Mouse (Mus musculus): ENCODE measurements around the gene Fam192a.

The Fam192a gene

DNA sequence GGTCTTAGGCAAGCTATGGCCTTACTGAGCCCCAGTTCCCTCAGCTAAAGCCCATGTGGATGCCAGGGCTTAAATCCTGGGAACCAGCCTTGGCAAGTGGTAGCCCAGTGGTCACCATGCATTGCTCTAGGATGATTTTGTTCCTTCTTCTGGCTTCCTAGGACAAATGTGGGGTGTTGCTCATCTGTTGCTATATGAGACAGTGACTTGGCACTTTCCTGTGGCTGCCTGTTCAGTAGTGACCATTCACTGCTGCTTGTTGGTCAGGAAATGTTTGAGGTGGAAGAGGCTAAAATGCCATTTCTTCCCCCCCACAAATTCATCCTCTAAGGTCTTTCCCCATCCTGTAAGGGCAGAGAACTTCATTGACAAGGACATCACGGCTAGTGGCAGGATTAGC lies 32.4 kb downstream of the Fam192a start:
- no peak for DNase-seq

DNA sequence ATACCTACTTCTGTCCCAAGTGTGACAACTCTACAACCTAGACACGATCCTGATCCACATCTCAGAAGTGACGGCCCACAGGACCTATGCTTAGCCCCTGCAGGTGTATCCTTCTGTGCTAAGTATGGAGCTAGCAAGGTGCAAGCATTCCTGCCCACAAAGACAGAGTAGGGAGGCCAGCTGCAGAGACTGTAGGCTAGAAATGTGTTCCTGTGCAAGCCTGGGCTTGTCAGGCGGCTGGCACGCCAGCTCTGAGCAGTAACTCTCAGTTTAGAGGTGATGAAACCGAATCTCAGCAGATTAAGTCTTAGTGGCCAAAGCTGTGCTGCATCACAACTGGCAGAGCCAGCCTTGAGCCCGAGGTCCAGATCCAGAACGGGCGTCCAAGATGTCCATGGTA lies 33.7 kb downstream of the Fam192a start:
- DNase-seq = no peak

DNA sequence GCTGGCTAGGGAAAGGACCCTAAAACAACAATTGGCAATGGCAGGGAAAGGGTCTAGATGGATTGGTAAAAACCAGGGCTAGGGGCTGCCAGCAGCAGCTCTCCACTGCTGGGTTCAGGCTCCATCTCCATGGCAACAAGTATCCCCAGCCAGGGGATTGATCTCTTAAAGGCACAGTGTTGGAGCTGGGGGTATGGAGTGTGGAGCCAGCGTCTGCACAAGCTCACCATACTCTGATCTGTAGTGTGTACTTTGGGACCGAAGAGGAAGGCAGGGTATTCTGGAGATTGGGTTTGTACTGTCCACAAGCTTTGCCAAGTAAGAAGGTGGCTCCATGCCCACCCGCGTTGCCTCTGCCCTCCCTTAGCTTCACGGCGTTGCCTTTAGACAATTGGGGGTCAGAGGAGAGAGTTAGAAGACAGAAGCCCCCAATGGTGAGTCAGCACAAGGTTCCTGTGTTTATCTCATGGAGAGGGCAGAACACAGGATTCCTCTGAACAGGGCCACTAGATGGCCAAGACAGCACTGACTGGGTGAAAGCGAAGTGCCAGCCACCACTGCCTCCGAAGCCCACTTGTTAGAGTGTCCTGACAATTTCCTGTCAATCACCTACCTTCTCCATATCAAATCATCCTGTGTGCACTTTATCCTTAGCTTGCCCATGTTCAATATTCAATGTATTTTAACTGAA lies 34.5 kb downstream of the Fam192a start:
- DNase-seq = no peak

DNA sequence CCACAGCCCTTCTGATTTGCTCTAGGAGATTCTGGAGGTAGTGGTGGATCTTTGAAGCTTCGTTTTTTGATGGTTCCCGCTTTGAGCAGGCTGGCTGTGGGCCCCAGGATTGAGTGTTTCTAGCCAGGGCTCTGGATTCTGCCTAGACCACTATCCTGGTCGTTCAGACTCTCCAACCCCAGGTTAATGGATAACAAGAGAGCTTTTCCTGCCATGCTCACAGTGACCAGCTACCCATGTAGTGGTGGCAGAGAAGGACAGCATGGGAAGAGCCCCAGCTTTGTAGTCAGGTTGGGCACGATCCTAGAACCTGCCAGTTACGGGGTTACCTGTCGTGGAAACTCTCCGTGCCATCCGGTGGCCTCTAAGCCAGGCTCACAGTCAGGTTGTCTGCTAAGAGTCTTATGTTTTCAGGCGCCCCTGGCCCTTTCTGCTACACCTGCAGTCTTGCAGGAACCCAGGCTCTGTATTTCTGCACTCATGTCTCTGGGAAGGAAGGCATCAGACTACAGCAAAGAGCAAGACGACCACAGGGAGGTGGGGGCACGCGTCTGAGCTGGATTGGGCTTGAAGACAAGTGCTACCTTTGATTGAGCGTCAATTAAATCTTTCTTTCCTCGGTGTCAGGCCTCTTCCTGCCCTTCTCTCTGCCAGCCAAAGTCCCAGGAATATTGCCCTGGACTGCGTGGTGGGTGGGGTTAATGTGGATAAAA lies 35.2 kb downstream of the Fam192a start:
- DNase-seq = no peak

DNA sequence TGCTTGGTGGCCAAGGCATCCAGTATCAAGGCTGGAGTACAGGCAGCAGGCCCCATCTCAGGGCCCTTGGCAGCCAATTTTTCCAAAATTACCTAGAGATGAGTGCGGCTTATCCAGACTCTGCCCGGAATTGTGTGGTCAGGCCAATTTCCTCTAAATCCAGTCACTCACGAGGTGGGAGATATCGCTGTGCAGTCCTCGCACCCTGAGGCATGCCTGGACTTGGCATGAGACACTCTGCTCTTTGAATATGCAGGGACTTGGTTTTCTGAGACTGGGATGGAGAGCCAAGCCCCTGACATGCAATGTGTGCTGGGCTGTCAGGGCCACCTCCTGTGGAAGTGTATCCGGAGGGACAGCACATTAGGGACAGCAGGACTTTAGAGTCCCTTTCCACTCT lies 35.8 kb downstream of the Fam192a start:
- no peak for DNase-seq

DNA sequence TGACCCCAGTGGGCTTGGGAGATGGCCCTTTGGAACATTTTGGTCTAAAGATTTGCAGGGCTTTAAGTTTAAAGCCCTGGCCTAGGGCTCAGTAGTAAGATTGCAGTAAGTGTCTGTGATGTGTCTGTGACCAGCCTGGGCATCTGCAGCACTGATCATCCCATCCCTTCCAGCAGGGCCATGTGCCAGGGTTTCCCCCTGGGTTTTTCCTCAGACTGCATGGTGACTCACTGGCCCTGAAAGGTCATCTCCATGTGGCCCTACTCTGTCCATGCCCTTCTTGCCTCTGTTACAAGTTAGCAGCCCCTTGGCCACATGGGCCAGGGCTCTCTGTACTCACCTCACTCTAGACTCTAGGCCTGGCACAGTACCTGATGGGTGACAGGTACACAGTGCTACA lies 37.4 kb downstream of the Fam192a start:
- no peak for DNase-seq

DNA sequence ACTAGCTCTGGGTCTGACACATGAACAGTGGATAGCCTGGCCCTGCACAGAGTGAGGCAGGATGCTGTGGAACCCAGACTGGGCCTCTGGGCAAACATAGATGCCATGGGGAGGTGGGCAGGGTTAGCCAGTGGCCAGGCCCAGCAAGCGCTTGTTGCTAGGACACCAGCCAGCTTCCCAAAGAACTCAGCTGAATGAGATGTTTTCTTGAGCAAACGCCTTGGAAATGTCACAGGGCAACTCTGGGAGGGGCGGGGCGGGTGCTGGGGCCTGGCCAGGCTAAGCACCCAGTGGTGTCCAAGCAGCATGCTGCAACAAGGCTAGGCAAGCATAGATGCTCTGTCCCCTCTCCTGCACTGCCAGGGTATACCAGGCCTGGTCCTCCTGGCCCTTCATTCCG lies 40.5 kb downstream of the Fam192a start:
- DNase-seq = no peak

DNA sequence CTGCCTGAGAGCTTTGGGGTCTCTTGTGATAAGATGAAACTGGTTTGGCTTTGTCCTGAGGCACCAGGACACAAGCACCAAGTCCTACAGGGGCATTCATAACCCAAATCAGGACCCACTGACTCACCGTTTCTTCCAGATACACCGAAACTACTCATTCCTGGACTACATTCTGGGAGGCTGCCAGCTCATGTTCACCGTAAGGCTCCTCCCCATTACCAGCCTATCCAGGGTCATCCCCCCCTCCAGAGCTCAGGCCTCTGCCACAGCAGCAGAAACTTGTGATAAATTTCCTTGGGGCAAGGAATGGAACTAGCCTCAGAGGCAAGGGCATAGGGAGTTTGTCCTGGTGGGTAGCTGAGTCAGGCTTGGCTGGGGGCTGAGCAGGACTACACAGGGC lies 44.5 kb downstream of the Fam192a start:
- DNase-seq = no peak

DNA sequence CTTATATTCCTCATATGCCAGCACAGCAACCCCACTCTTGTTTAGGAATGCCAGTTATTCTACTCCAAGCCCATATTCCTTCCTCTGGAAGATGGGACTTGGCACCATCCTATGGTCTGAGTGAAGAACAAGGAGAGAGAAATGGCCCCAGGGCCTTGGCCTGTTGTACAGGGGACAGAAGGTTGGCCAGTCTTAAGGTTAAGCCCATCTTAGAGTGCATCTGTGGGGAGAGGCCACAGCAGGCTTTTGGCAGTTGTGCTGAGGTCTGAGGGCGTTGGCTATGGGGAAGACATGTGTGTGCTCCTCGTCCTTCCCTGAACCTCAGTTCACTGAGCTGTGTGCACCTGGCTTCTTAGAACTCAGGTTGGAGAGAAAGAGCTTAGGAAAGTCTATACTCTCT lies 49.1 kb downstream of the Fam192a start:
- DNase-seq = no peak

DNA sequence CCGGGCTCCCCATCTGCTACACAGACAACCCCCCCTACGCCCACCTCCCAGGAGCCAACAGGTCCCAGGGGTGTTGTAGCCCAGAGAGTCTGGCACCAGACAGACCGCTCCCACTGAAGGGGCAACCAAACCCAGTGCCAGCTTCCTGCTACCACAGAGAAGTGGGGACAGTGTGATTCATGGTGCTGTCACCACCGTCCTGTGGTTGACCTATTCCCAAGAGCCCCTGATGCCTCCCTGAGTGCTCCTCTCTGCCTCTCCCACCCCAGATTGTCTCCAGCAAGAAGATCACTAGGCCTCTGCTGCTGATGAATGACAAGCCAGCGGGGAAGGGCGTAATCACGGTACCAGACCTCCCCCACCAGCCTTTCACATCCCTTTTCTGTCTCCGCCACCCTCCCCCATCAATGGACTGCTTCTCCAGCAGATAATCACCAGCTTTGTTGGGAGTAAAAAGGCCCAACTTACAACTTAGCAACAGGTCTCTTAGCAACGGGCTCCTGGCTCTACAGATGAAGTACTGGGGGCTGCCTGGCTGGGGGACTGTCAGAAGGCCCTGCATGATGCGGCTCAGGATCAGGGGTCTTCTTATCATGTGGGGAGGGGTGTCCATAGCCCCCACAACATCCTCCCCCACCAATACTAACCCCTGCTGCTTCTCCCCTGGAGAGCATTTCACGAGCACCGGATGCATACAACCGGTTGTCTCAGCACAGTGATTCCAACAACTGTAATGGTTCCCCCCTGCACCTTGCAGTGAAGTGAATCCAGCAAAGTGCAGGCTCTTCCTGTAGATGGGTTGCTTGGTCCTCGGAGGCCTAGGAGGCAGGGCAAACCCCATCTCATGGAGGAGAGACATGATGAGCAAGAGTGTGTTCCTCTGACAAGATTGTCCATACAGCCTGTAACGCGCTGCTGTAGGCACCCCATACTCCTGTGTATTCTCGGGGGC lies 50.0 kb downstream of the Fam192a start:
- DNase-seq = no peak

DNA sequence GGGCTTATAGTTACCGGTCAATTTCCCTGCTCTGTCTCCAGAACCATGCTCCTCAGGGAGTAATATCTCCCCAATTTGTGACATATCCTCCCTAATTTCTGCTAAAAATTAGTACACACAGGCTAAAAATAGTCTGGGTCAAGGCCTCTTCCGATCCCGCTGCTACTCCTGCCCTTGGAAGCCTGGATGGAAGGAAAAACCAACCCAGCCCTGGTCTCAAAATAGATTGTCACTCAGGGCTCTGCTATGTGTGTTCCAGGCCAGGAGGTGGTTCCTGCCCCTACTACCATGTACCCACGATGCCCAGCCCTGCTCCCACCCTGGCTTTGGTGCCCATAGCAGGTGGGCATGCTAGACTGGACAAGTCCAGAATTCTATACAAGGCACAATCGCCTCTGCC lies 51.8 kb downstream of the Fam192a start:
- no peak for DNase-seq

DNA sequence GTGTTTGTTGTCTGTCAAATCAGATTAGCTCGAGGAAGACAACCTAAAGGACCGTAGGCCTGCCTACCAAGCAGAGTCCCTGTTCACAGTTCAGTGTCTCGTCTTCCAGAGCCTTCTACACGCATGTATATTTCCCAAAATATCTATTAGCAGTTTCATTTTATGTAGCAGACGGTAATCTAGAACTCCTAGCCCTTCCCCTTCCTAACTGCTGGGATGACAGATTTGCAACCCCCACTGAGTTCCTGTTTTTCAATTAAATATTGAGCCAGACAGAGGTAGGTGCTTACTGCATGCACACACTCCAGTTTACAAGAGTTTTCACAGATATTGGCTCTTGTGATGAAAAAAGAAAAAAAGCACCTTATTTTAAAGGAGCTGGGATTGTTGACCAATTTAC lies 52.3 kb downstream of the Fam192a start:
- no peak for DNase-seq

DNA sequence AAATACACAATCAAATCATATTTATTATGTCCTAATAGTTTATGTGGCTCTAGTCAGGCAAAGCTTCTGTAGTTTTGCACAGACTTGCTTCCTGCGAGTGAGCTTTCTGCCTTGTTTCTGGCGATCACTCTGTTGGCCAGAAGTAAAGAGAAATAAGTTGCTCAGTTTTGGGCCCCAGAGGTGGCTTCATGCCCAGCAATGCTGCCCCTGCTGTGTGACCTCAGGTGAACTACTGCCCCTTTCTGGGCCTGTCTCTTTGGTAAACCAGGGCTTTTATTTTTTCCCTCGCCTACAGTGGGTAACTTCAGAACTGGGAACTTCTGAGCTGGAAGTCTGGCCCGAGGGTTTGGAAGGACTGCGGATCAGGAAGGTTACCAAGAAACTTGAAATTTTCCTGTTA lies 52.8 kb downstream of the Fam192a start:
- no peak for DNase-seq

DNA sequence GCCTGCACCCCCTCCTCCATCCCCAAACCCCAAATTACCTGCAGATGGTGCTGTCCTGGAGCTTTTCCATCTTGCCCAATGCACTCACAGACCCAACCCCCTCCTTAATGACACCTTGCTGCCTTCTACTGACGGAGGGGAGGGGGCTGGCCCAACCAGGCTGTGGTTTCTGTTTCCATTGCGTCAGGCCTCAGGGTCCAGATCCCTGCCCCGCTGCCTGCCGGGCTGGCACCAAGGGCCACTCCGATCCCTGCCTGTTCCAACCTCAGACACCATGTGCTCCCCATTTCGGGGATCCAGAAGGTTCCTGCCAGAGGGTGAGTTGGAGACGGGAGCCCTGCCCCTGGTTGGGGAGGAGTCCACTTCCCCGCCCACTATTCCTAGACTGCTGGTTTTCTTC lies 57.8 kb downstream of the Fam192a start:
- DNase-seq = no peak

DNA sequence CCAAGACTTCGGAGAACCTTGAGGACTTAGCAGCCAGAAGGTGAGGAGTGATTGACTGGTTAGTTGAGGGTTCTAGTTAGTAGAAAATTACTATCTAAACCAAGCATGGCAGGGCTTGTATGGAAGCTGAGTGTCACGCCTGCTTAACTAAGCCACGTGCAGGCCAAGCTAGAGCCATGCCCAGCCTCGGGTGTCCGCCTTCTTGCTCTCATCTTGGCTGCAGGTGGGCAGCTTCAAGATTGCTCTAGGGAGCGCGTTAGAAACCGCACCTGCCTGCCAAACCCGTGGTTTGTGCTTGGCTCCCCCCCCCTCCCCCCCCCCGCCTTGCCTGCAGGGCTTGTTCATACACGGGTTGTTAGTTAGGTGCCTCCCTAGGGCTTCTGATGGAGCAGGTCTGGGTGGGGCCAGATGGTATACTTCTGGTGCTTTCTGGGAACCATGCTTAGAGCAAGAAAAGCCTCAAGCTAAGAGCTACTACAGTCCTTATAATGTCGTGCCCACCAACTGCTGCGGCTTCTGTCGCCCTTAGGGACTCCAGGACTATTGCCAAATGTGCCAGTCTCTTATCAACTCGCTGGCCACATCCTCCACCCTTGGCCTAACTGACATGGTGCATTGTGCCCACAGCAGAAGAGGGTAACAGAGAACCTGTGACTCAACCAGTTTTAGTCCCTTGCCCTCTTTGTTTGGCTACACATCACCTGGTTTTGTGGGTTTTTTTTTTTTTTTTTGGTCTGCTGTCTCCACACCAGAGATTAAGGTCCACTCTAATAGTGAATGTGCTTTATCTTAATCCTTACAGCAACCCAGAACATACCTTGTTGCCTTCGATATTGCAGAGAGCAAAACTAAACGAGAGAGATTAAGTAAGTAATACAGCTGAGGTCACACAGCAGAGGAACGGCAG lies 60.7 kb downstream of the Fam192a start:
- no peak for DNase-seq

DNA sequence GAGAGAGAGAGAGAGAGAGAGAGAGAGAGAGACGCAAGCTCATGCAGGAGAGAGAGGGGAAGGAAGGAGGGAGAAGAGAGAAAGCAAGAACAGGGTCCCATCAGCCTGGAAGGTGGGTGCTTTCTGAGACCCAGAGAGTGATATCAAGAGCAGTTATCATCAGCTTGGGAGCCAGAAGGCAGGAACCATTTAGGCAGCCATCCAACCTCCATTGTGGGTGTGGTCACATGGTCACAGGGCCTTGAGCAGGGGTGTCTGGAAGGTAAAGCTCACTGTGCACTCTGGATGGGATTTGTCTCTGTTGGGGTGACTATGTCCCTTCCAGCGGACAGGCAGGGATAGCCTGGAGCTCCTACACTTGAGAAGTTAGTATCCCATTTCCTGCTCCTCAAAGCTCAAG lies 61.8 kb downstream of the Fam192a start:
- no peak for DNase-seq

DNA sequence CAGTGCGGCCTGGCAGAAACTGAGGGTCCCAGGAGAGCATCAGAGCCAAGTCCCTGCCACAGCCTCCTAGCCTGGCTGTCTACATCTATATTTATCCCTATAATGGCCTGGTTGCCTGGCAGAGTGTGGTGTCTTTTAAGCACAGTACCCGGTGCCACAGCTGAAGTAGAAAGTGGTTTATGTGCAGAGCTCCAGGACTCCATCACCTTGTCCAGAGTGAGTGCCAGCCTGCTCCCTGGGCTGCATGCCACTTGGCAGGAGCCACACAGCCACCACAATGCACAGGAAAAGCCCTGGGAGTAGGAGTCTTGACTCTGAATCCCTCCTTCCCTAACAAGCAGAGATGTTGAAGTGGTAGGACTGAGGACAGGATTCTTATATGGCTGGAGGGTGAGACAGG lies 64.3 kb downstream of the Fam192a start:
- no peak for DNase-seq

DNA sequence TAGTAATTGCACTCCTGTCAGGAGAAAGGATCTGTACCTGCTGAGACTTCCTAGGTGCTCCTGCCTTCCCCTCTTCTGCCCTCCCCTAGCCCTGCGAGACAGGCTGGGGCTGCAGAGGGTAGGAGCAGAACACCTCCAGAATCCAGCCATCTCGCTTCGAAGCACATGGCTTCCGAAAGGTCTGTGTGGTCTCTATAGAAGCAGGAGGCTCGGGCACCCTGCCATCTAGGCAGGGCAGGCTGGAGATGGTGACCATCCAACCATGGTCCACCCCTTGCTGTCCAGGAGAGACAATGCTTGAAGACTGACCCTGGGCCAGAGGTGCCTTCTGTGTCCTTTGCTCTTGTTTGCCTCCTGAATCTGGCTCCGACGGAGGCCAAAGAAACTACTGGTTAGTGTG lies 66.2 kb downstream of the Fam192a start:
- DNase-seq = no peak

DNA sequence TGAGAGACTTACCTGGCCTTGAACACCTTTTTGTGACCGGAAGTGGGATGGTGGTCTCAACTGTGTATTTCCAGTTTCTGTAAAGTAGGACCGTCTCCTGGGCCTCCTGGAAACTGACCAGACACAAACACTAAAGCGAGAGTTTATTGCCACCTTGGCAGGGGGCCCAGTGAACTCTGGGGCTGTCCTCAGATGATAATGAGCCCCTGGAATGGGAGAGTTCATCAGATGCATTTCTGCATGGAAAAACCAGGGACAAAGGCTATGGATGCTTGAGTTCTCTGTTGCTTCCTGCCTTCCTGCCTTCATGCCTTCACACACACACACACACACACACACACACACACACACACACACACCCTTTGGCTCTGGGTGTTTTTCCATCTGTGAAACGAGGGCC lies 67.2 kb downstream of the Fam192a start:
- no peak for DNase-seq

DNA sequence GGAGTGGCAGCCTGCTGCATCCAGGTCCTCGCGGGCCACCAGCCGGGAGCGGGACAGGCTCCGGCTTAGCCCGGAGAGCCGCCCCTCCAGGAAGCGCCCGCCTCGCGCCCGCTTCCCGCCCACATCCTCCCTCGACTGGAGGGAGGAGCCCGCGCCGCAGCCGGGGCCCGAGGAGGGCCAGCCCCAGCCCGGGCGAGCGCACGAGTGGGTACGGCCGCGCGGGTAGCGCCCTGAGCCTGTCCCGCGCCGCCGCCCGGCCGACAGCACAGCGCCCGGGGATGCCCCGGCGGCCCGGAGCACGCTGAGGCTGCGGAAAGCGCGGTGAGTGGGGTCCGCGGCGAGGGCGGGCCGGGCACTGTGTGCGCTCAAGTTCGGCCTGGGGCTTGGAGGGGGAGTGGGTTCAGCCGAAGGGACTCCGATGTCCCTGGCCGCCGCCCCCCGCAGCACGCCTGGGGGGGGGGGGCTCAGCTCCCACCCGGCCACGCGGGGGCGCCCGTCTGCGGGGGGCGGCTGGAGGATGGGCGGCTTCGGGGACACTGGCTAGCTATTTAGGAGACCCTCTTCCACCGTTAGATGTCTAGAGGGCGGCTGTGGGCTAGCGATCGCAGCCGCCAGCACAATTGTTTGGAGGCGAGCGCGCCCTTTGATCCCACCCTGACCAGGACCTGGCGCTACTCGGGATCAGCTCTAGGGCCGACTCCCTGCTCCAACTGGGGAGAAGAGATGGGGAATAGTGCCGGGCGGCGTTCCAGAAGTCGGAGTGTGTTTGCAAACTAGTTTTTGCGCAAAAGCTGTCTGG lies 68.7 kb downstream of the Fam192a start, which contains the start of gene Cpne2:
TSS of gene Cpne2 (plus strand) at position 118 of the 799 bp plus-strand sequence.
- peak; percentile 75 to 77 for DNase-seq

DNA sequence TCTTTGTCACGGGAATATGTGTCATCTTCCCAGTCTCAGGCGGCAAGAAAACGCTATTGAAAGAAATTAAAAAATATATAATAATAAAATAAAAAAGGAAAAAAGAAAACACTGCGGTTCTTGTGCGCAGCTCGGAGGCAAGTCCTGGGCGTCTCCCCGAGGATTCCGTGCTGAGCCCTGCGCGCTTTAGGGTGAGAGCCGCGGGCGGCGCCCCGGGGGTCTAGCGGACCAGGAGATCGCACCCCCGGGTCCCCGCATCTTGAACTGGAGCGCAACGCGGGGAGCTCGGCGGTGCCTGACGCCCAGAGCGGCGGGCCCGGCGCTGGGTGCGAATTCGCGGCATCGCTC lies 69.3 kb downstream of the Fam192a start:
- no peak for DNase-seq

DNA sequence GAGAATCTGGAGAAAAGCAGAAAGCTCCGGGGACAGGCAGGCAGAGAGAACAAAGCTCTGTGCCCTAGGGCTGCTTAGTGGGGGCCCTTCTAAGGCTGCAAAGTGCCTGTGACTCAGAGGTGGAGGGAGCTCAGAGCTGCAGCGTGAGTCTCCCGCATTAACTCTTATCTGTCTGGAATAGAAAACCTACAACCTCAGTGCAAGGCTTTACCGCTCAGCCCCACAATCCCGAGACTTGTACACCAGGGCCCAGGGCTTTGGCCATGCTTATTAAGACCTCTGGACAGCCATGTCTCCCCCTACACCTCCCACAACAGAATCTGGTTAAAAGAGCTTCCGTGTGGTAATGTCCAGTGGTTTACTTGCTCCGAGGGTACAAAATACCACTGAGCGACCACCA lies 69.8 kb downstream of the Fam192a start:
- no peak for DNase-seq

All from lung, adult 18-20 months (tissue).